Mouse (Mus musculus) heart, embryonic 16.5 days (tissue): Measurements from ENCODE around the gene Cog6. TPM values are rescaled to one million over a fixed set of nuclear protein-coding genes. Genes with fewer than 3 reads are reported as not detected.

ENCODE experiments used
- ATAC-seq: fragments of 200-750 bp; cut with Nextera tagmentation; replicated peaks from 2 replicates; pipeline ENCODE4 v1.8.0; 2017; ENCODE audit warnings: moderate number of reproducible peaks; ENCODE audit not compliant: insufficient read depth, low FRiP score; ENCODE audit errors: extremely low read depth
- H3K27ac ChIP-seq: fragments of 300-500 bp; sonication (generic); 2 replicates; pipeline ENCODE4 v1.5.1; 2014; ENCODE audit warnings: mild to moderate bottlenecking, low read length, control low read depth, moderate library complexity
- H3K27me3 ChIP-seq: fragments of 300-500 bp; sonication (generic); 2 replicates; pipeline ENCODE4 v1.6.1; 2014; ENCODE audit warnings: low read length, mixed read lengths; ENCODE audit not compliant: control insufficient read depth, insufficient read depth
- H3K36me3 ChIP-seq: fragments of 300-500 bp; sonication (generic); 2 replicates; pipeline ENCODE4 v1.6.1; 2014; ENCODE audit not compliant: control insufficient read depth, insufficient read depth
- H3K4me1 ChIP-seq: fragments of 300-500 bp; sonication (generic); 2 replicates; pipeline ENCODE4 v1.6.1; 2014; ENCODE audit warnings: low read length, mixed read lengths; ENCODE audit not compliant: control insufficient read depth, insufficient read depth
- H3K4me2 ChIP-seq: fragments of 300-500 bp; sonication (generic); 2 replicates; pipeline ENCODE4 v1.6.1; 2014; ENCODE audit warnings: low read depth, mild to moderate bottlenecking, control low read depth, low read length
- H3K4me3 ChIP-seq: fragments of 300-500 bp; sonication (generic); 2 replicates; pipeline ENCODE4 v1.5.1; 2014; ENCODE audit warnings: mild to moderate bottlenecking, control low read depth, low read length
- H3K9ac ChIP-seq: fragments of 300-500 bp; sonication (generic); 2 replicates; pipeline ENCODE4 v1.6.1; 2014; ENCODE audit warnings: low read length, control low read depth
- H3K9me3 ChIP-seq: fragments of 300-500 bp; sonication (generic); replicated peaks from 2 replicates; pipeline ENCODE4 v1.6.1; 2016; ENCODE audit warnings: low read length; ENCODE audit not compliant: control insufficient read depth
- WGBS: fragments of 180-500 bp; shearing (Covaris S2); extraction: QIAGEN DNeasy Blood & Tissue Kit; methylation state at CpG from one replicate; pipeline ENCODE4 v1.1.7; 2014; 5-methylcytosine and 5-hydroxymethylcytosine counted together
- polyA plus RNA-seq: library from polyadenylated mRNA; unstranded; fragments of >200 nt; fragmentation: Nextera tagmentation; extraction: Ambion mirVana; gene quantifications from 2 replicates; pipeline ENCODE4 v1.2.1, GENCODE M21; 2015

Gene Cog6
- polyA plus RNA-seq, 1 experiment from 2014 or later: 59.0 TPM

GRCm38 (mm10) chr3:53004406-53005114, 12.5 kb downstream of the Cog6 start:
- Histone ChIP-seq H3K4me1 (no peaks in the 10 kb centered on the region), H3K9ac (no peak overlapping the region), H3K4me3 (no peak overlapping the region), H3K27me3 (no peaks in the 10 kb centered on the region), H3K36me3 (peaks cover 44% of the 10 kb centered on the region), H3K9me3 (no peaks in the 10 kb centered on the region), H3K4me2 (no peak overlapping the region), H3K27ac (no peak overlapping the region)
- ATAC-seq: no peak; the same call in 1 of the 2 replicates
- WGBS: 66% methylated on average over 2 of the region's 2 CpGs

GRCm38 (mm10) chr3:53002076-53002475, 15.0 kb downstream of the Cog6 start:
- H3K27me3 ChIP-seq: no peaks in the 10 kb centered on the region
- ATAC-seq: no peak
- H3K4me1 ChIP-seq: no peaks in the 10 kb centered on the region
- no peak overlapping the region for H3K4me2 ChIP-seq
- H3K27ac ChIP-seq: no peak overlapping the region
- no peaks in the 10 kb centered on the region for H3K9me3 ChIP-seq
- no peak overlapping the region for H3K4me3 ChIP-seq
- WGBS: 64% methylated on average over 6 of the region's 6 CpGs
- H3K36me3 ChIP-seq: peaks cover 46% of the 10 kb centered on the region
- H3K9ac ChIP-seq: no peak overlapping the region

DNA sequence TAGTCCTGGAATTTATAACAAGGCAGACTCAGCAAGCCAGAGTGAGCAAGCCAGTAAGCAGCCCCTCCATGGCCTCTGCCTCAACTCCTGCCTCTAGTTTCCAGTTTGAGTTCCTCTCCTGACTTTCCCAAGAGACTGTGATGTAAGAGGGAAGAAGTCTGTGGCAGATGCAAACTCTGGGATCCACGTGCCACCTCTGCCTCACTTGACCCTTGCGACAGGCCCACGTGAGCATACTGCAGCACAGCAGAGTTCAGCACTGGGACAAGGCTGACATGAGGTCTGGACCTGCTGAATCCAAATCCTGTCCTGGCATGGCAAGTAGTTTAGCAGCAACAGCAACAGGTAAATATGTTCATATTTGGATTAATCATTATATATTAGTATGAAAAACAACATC, 17.0 kb downstream of the Cog6 start:
- 84% methylated on average over 3 of the region's 3 CpGs for WGBS
- H3K4me2 ChIP-seq: no peak overlapping the region
- no peak overlapping the region for H3K9ac ChIP-seq
- no peak for ATAC-seq
- no peaks in the 10 kb centered on the region for H3K9me3 ChIP-seq
- H3K4me1 ChIP-seq: no peaks in the 10 kb centered on the region
- H3K27me3 ChIP-seq: no peaks in the 10 kb centered on the region
- no peak overlapping the region for H3K4me3 ChIP-seq
- peaks cover 50% of the 10 kb centered on the region for H3K36me3 ChIP-seq
- H3K27ac ChIP-seq: no peak overlapping the region

- no peaks in the 10 kb centered on the region for H3K9me3 ChIP-seq
- no peak overlapping the region for H3K9ac ChIP-seq
- no peak for ATAC-seq
- no peak overlapping the region for H3K4me3 ChIP-seq
- H3K4me1 ChIP-seq: no peaks in the 10 kb centered on the region
- no peak overlapping the region for H3K27ac ChIP-seq
- peaks cover 55% of the 10 kb centered on the region for H3K36me3 ChIP-seq
- WGBS: 67% methylated on average over 15 of the region's 15 CpGs
- H3K4me2 ChIP-seq: no peak overlapping the region
- no peaks in the 10 kb centered on the region for H3K27me3 ChIP-seq
Measured at GRCm38 (mm10) chr3:52999016-52999744, 17.9 kb downstream of the Cog6 start.

DNA sequence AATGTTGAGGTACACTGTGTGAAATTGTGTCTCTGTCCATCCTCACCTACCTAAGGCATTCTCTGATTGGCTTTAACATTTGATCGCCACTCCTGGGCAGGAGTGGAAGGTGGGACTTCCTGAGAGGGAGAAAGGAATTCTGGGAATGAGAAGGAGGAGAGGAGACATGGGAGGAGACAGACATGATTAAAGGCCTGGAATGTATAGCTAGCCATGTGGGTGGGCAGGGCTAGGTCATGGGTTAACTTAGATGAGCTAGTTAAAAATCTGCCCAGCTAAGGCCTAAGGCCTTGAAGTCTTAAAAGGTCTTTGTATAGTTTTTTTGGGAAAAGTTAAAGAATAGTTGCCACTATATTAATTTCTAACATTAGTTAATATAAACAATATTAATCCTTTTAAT, 19.7 kb downstream of the Cog6 start:
- Histone ChIP-seq H3K4me3 (no peak overlapping the region), H3K9me3 (no peaks in the 10 kb centered on the region), H3K4me2 (no peak overlapping the region), H3K27ac (no peak overlapping the region), H3K4me1 (no peaks in the 10 kb centered on the region), H3K9ac (no peak overlapping the region), H3K27me3 (no peaks in the 10 kb centered on the region), H3K36me3 (peaks cover 67% of the 10 kb centered on the region)
- 68% methylated on average over 1 of the region's 1 CpGs for WGBS
- ATAC-seq: no peak

DNA sequence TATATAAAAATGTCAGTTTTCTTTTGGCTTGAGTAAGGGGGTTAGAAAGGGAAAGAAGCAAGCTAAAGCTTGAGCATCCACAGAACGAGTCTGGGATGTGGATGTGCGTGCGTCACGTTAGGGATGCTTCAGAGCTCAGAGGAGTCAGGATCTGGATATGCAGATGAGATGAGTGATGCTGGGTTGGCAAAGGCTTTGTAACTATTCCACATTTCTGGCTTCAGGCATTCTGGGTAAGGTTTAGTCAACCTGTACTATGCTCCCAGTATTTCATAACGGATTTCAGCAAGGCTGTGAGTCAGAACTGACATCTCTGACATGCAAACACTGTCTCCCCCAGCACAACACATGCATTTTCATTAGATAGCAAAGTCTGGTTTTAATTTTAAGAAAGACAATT, 20.4 kb downstream of the Cog6 start:
- no peak overlapping the region for H3K9ac ChIP-seq
- H3K36me3 ChIP-seq: peaks cover 62% of the 10 kb centered on the region
- no peaks in the 10 kb centered on the region for H3K9me3 ChIP-seq
- no peak for ATAC-seq
- H3K4me2 ChIP-seq: no peak overlapping the region
- H3K27ac ChIP-seq: no peak overlapping the region
- no peaks in the 10 kb centered on the region for H3K27me3 ChIP-seq
- H3K4me3 ChIP-seq: no peak overlapping the region
- WGBS: 90% methylated on average over 5 of the region's 5 CpGs
- no peaks in the 10 kb centered on the region for H3K4me1 ChIP-seq

- WGBS: 71% methylated on average over 5 of the region's 5 CpGs
- Histone ChIP-seq H3K4me1 (no peaks in the 10 kb centered on the region), H3K4me2 (no peak overlapping the region), H3K4me3 (no peak overlapping the region), H3K9me3 (no peaks in the 10 kb centered on the region), H3K9ac (no peak overlapping the region), H3K27me3 (no peaks in the 10 kb centered on the region), H3K27ac (no peak overlapping the region), H3K36me3 (peaks cover 58% of the 10 kb centered on the region)
- no peak for ATAC-seq
Measured at GRCm38 (mm10) chr3:52994666-52995065, 22.4 kb downstream of the Cog6 start.

DNA sequence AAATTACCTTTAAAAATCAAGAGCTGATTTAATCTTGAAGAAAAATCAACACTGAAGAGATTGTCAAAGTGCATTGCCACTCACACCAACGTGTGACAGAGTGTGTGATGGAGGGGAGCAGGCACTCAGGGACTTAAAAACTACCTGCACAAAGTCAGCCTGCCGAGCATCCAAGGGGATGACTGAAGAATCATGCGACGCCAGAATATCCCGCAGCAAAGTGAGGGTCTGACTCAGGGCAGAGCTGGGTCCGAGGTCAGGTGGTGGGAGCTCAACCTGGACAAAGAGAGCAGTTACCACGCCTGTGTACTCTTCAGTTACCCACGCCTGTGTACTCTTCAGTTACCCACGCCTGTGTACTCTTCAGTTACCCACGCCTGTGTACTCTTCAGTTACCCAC, 23.7 kb downstream of the Cog6 start:
- Histone ChIP-seq H3K4me3 (no peak overlapping the region), H3K27ac (no peak overlapping the region), H3K27me3 (no peaks in the 10 kb centered on the region), H3K9ac (no peak overlapping the region), H3K9me3 (no peaks in the 10 kb centered on the region), H3K4me1 (no peaks in the 10 kb centered on the region), H3K4me2 (no peak overlapping the region), H3K36me3 (peaks cover 57% of the 10 kb centered on the region)
- WGBS: 92% methylated on average over 9 of the region's 10 CpGs
- ATAC-seq: no peak

- Histone ChIP-seq H3K9ac (no peak overlapping the region), H3K4me3 (no peak overlapping the region), H3K27ac (no peak overlapping the region), H3K36me3 (peaks cover 58% of the 10 kb centered on the region), H3K9me3 (no peaks in the 10 kb centered on the region), H3K4me2 (no peak overlapping the region), H3K27me3 (no peaks in the 10 kb centered on the region), H3K4me1 (no peaks in the 10 kb centered on the region)
- ATAC-seq: no peak
- 69% methylated on average over 18 of the region's 18 CpGs for WGBS
Measured at GRCm38 (mm10) chr3:52990041-52990737, 26.8 kb downstream of the Cog6 start.
